Mouse (Mus musculus): Measurements from ENCODE around the gene Ccdc88c. TPM values are rescaled to one million over a fixed set of nuclear protein-coding genes. Genes with fewer than 3 reads are reported as not detected.
A peak's percentile ranks its signal among the peaks of the same experiment; 100 is the strongest.

Gene Ccdc88c
- polyA plus RNA-seq, 1 experiment from 2014 or later, result 6.9 TPM

DNA sequence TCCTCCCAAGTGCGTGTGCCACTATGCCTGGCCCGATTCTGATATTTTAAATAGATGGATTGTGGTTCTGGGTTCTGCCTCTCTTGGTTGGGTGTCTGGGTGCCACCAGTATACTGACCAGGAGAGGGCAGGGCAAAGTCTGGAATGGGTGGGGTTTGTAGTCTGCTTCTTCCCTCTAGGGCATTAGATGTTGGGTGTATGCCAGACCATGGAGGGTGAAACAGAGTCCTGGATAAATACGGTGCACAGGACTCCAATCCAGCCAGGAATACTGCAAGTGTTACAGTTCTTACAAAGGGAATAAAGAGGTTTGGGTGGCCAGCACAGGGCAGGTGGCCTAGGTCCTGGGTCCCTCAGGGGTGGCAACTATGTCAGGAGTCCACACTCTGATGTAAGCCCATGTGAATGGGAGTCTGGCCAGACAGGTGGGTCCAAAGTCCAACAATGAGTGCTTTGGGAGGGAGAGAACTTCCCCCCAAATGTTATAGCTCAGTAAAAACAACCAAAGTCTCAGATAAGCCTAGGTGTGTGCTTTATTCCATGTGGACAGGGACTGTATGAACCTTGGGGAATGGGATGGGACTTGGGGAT lies 165.9 kb downstream of the Ccdc88c start:
- Histone ChIP-seq H3K9ac (ENCODE audit: low read depth, low read length) (no peak overlapping the region), H3K9me3 (ENCODE audit: control insufficient read depth, low read length) (no peaks in the 10 kb centered on the region), H3K4me2 (ENCODE audit: low read depth, low read length) (no peak overlapping the region), H3K27me3 (replicated peaks; ENCODE audit: control insufficient read depth, insufficient read depth, low read length) (no peaks in the 10 kb centered on the region), H3K4me3 (ENCODE audit: low read depth, low read length) (no peak overlapping the region), H3K27ac (replicated peaks; ENCODE audit: low read depth, low read length) (no peak overlapping the region), H3K4me1 (ENCODE audit: control insufficient read depth, insufficient read depth, low read length) (no peaks in the 10 kb centered on the region; the same call in 1 of the 2 replicates), H3K36me3 (ENCODE audit: control insufficient read depth, insufficient read depth, low read length) (no peaks in the 10 kb centered on the region)
- no peak for DNase-seq (ENCODE audit: low spot score)
- no peak for ATAC-seq (ENCODE audit: low read depth)
- 86% methylated on average over 3 of the region's 3 CpGs for WGBS

DNA sequence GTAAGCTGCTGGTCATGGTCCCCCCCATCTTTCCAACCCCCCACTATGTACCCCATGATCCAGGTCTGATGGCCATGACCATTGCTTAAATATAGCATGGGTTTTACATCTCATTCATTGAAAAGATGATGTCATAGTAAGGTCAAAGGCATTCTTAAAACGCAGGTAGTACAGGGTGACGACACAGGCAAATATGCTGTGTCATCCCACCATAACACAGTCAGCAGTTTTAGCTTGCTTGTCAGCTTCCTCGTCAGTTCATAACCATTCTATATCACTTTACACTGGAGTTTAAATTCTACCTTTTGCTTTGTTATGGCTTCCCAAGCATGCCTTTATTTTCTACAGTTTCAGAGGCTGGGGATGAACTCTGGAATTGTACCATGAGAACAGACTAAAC lies 166.6 kb downstream of the Ccdc88c start:
- no peak overlapping the region for H3K4me2 ChIP-seq (ENCODE audit: low read depth, low read length)
- H3K36me3 ChIP-seq (ENCODE audit: control insufficient read depth, insufficient read depth, low read length), result no peaks in the 10 kb centered on the region
- H3K9me3 ChIP-seq (ENCODE audit: control insufficient read depth, low read length), result no peaks in the 10 kb centered on the region
- ATAC-seq (ENCODE audit: low read depth) (no peak), DNase-seq (ENCODE audit: low spot score) (no peak)
- 80% methylated on average over 3 of the region's 3 CpGs for WGBS
- H3K27me3 ChIP-seq (replicated peaks; ENCODE audit: control insufficient read depth, insufficient read depth, low read length), result no peaks in the 10 kb centered on the region
- H3K9ac ChIP-seq (ENCODE audit: low read depth, low read length), result no peak overlapping the region
- H3K4me1 ChIP-seq (ENCODE audit: control insufficient read depth, insufficient read depth, low read length), result no peaks in the 10 kb centered on the region
- no peak overlapping the region for H3K4me3 ChIP-seq (ENCODE audit: low read depth, low read length)
- H3K27ac ChIP-seq (replicated peaks; ENCODE audit: low read depth, low read length), result no peak overlapping the region

MicroRNA genes within 50 kb of the gene (microRNA counts, 519-probe panel; counts per million panel counts)
- 2,537 counts per million, percentile 51 among the panel's probes with 10 or more counts for microRNA mmu-miR-1190

Small RNA genes within 50 kb of the gene (microRNA-seq; reads per million reads assigned to microRNA genes)
- gene Mir1190 (ENCODE audit: borderline number of aligned reads), result not detected

Other genes starting within 250 kb of the Ccdc88c start
- gene Dglucy, start 250.0 kb downstream of the Ccdc88c start, polyA plus RNA-seq (2014; fragmentation: Nextera tagmentation; extraction: Ambion mirVana), result 4.4 and 4.9 TPM in 2 replicates
- 0.18 and 0.46 TPM in 2 replicates for gene Gpr68, start 120.9 kb downstream of the Ccdc88c start, polyA plus RNA-seq (2014; fragmentation: Nextera tagmentation; extraction: Ambion mirVana)
- gene Ppp4r3a, start 54.6 kb upstream of the Ccdc88c start, polyA plus RNA-seq (2014; fragmentation: Nextera tagmentation; extraction: Ambion mirVana), result 33.9 and 36.4 TPM in 2 replicates